Mouse (Mus musculus): ENCODE measurements around the gene Mbnl2. TPM values are rescaled to one million over a fixed set of nuclear protein-coding genes. Genes with fewer than 3 reads are reported as not detected.

The Mbnl2 gene
- total and polyA plus RNA-seq, 3 experiments, result 24.4 to 158 (median 70.1) TPM

- H3K4me1 ChIP-seq (ENCODE audit: insufficient read depth, low read depth, low read length), result no peaks in the 10 kb centered on the region
- no peak for TF ChIP-seq TAL1 (conservative IDR thresholded peaks at IDR 0.05; ENCODE audit: low read depth, low read length)
- no peak for TF ChIP-seq GATA1 (IDR thresholded peaks at IDR 0.05; ENCODE audit: borderline replicate concordance, low read length)
- no peak for TF ChIP-seq GATA2 (IDR thresholded peaks at IDR 0.05; ENCODE audit: borderline replicate concordance, low read depth, low read length)
- TF ChIP-seq POLR2AphosphoS5 (IDR thresholded peaks at IDR 0.05; ENCODE audit: insufficient replicate concordance, low read depth, low read length), result no peak
- TF ChIP-seq CTCF (IDR thresholded peaks at IDR 0.05; ENCODE audit: low read depth, low read length), result no peak
- H3K9me3 ChIP-seq (replicated peaks), result no peaks in the 10 kb centered on the region
- no peaks in the 10 kb centered on the region for H3K27me3 ChIP-seq (ENCODE audit: insufficient read depth, low read length)
- ATAC-seq (ENCODE audit: extremely low read depth, insufficient number of reproducible peaks, low FRiP score, poor library complexity, severe bottlenecking) (no peak), DNase-seq (ENCODE audit: low spot score) (no peak)
- H3K4me3 ChIP-seq (ENCODE audit: low read depth, low read length), result no peak overlapping the region
- H3K36me3 ChIP-seq (replicated peaks), result peaks cover 51% of the 10 kb centered on the region
Observed at GRCm38 (mm10) chr14:120394216-120394615, 118.7 kb downstream of the Mbnl2 start.

- H3K4me3 ChIP-seq (ENCODE audit: low read depth, low read length), result no peak overlapping the region
- H3K9me3 ChIP-seq (replicated peaks), result no peaks in the 10 kb centered on the region
- peaks cover 51% of the 10 kb centered on the region for H3K36me3 ChIP-seq (replicated peaks)
- ATAC-seq (ENCODE audit: extremely low read depth, insufficient number of reproducible peaks, low FRiP score, poor library complexity, severe bottlenecking) (no peak), DNase-seq (ENCODE audit: low spot score) (no peak)
- H3K27me3 ChIP-seq (ENCODE audit: insufficient read depth, low read length), result no peaks in the 10 kb centered on the region
- H3K4me1 ChIP-seq (ENCODE audit: insufficient read depth, low read depth, low read length), result no peaks in the 10 kb centered on the region
- no peak for TF ChIP-seq POLR2AphosphoS5 (IDR thresholded peaks at IDR 0.05; ENCODE audit: insufficient replicate concordance, low read depth, low read length)
- no peak for TF ChIP-seq GATA2 (IDR thresholded peaks at IDR 0.05; ENCODE audit: borderline replicate concordance, low read depth, low read length)
- no peak for TF ChIP-seq CTCF (IDR thresholded peaks at IDR 0.05; ENCODE audit: low read depth, low read length)
- no peak for TF ChIP-seq TAL1 (conservative IDR thresholded peaks at IDR 0.05; ENCODE audit: low read depth, low read length)
- no peak for TF ChIP-seq GATA1 (IDR thresholded peaks at IDR 0.05; ENCODE audit: borderline replicate concordance, low read length)
Observed at GRCm38 (mm10) chr14:120394827-120395226, 119.4 kb downstream of the Mbnl2 start.

DNA sequence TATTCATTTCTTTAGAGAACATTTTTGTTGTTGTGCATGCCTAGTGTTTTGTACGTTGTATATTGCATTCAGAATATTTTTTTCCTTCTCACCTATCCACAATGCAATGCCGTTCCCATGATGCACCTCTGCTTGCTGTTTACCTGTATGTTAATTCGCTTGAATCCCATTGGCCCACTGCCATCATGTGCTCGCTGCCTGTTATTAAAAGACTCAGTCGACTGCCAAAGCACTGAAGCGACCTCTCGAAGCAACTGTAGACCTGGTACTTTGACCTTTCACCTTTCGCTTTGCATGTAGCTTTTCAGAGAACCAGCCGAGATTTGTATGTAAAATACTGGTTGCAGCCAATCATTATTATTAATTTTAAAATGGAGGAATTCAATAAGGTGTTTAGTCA lies 120.0 kb downstream of the Mbnl2 start:
- no peak overlapping the region for H3K4me3 ChIP-seq (ENCODE audit: low read depth, low read length)
- H3K27me3 ChIP-seq (ENCODE audit: insufficient read depth, low read length), result no peaks in the 10 kb centered on the region
- H3K36me3 ChIP-seq (replicated peaks), result peaks cover 50% of the 10 kb centered on the region
- TF ChIP-seq GATA1 (IDR thresholded peaks at IDR 0.05; ENCODE audit: borderline replicate concordance, low read length) (no peak), TAL1 (conservative IDR thresholded peaks at IDR 0.05; ENCODE audit: low read depth, low read length) (no peak), CTCF (IDR thresholded peaks at IDR 0.05; ENCODE audit: low read depth, low read length) (no peak), POLR2AphosphoS5 (IDR thresholded peaks at IDR 0.05; ENCODE audit: insufficient replicate concordance, low read depth, low read length) (no peak), GATA2 (IDR thresholded peaks at IDR 0.05; ENCODE audit: borderline replicate concordance, low read depth, low read length) (no peak)
- no peaks in the 10 kb centered on the region for H3K4me1 ChIP-seq (ENCODE audit: insufficient read depth, low read depth, low read length)
- H3K9me3 ChIP-seq (replicated peaks), result no peaks in the 10 kb centered on the region
- ATAC-seq (ENCODE audit: extremely low read depth, insufficient number of reproducible peaks, low FRiP score, poor library complexity, severe bottlenecking), result no peak
- no peak for DNase-seq (ENCODE audit: low spot score)

DNA sequence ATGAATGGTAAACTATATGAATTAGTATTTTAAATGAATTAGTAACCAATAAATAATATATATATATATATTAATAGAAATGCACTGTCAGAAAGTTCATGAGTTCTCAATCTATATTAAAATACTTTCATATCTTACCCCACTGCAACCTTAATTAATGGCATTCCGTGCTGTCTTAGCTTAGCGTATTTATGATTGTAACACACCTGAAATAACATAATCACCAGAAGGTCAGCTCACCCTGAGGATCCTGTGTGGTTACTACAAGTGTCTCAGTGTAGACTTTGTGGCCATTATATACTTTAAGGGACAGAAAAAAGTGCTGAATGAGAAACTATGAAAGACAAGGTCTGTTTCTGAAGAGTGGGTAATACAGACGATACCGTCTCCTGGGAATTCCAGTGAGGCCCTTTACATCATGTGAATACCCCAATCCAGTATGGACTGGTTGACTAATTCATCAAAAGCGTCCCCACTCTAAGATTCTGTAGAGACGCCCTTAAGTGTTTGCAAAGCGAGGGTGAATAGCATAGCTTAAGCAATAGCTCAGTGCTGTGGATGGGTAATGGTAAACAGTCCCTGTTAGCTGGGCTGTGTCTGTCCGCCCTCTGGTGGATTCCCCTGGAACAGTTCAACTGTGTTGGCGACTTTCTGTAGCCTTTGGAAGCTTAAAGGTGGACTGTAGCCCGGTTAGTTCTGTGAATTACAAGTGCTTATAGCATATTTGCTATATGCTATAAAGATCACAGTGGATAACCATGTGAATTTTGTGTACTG lies 122.6 kb downstream of the Mbnl2 start:
- H3K27me3 ChIP-seq (ENCODE audit: insufficient read depth, low read length), result no peaks in the 10 kb centered on the region
- H3K36me3 ChIP-seq (replicated peaks), result peaks cover 53% of the 10 kb centered on the region
- no peak overlapping the region for H3K4me3 ChIP-seq (ENCODE audit: low read depth, low read length)
- ATAC-seq (ENCODE audit: extremely low read depth, insufficient number of reproducible peaks, low FRiP score, poor library complexity, severe bottlenecking) (peak; percentile 94), DNase-seq (ENCODE audit: low spot score) (peak; percentile 64)
- no peaks in the 10 kb centered on the region for H3K4me1 ChIP-seq (ENCODE audit: insufficient read depth, low read depth, low read length)
- no peaks in the 10 kb centered on the region for H3K9me3 ChIP-seq (replicated peaks)
- TF ChIP-seq GATA1 (IDR thresholded peaks at IDR 0.05; ENCODE audit: borderline replicate concordance, low read length), result no peak
- TF ChIP-seq TAL1 (conservative IDR thresholded peaks at IDR 0.05; ENCODE audit: low read depth, low read length), result no peak
- TF ChIP-seq GATA2 (IDR thresholded peaks at IDR 0.05; ENCODE audit: borderline replicate concordance, low read depth, low read length), result no peak
- peak; percentile 77 for TF ChIP-seq CTCF (IDR thresholded peaks at IDR 0.05; ENCODE audit: low read depth, low read length)
- no peak for TF ChIP-seq POLR2AphosphoS5 (IDR thresholded peaks at IDR 0.05; ENCODE audit: insufficient replicate concordance, low read depth, low read length)

GRCm38 (mm10) chr14:120399614-120400013 lies 124.1 kb downstream of the Mbnl2 start:
- no peak for ATAC-seq (ENCODE audit: extremely low read depth, insufficient number of reproducible peaks, low FRiP score, poor library complexity, severe bottlenecking)
- H3K36me3 ChIP-seq (replicated peaks), result peaks cover 55% of the 10 kb centered on the region

GRCm38 (mm10) chr14:120401158-120401557 lies 125.7 kb downstream of the Mbnl2 start:
- ATAC-seq (ENCODE audit: extremely low read depth, insufficient number of reproducible peaks, low FRiP score, poor library complexity, severe bottlenecking) (no peak), DNase-seq (ENCODE audit: low spot score) (no peak)
- no peaks in the 10 kb centered on the region for H3K9me3 ChIP-seq (replicated peaks)
- H3K27me3 ChIP-seq (ENCODE audit: insufficient read depth, low read length), result no peaks in the 10 kb centered on the region
- H3K36me3 ChIP-seq (replicated peaks), result peaks cover 66% of the 10 kb centered on the region
- H3K4me3 ChIP-seq (ENCODE audit: low read depth, low read length), result no peak overlapping the region
- no peak for TF ChIP-seq POLR2AphosphoS5 (IDR thresholded peaks at IDR 0.05; ENCODE audit: insufficient replicate concordance, low read depth, low read length)
- TF ChIP-seq TAL1 (conservative IDR thresholded peaks at IDR 0.05; ENCODE audit: low read depth, low read length), result no peak
- no peak for TF ChIP-seq GATA2 (IDR thresholded peaks at IDR 0.05; ENCODE audit: borderline replicate concordance, low read depth, low read length)
- TF ChIP-seq CTCF (IDR thresholded peaks at IDR 0.05; ENCODE audit: low read depth, low read length), result no peak
- no peak for TF ChIP-seq GATA1 (IDR thresholded peaks at IDR 0.05; ENCODE audit: borderline replicate concordance, low read length)
- no peaks in the 10 kb centered on the region for H3K4me1 ChIP-seq (ENCODE audit: insufficient read depth, low read depth, low read length)

More at GRCm38 (mm10) chr14:120399614-120400013, 124.1 kb downstream of the Mbnl2 start:
- no peak for DNase-seq (ENCODE audit: low spot score)
- H3K4me1 ChIP-seq (ENCODE audit: insufficient read depth, low read depth, low read length), result no peaks in the 10 kb centered on the region
- H3K9me3 ChIP-seq (replicated peaks), result no peaks in the 10 kb centered on the region
- no peak overlapping the region for H3K4me3 ChIP-seq (ENCODE audit: low read depth, low read length)
- no peaks in the 10 kb centered on the region for H3K27me3 ChIP-seq (ENCODE audit: insufficient read depth, low read length)
- TF ChIP-seq TAL1 (conservative IDR thresholded peaks at IDR 0.05; ENCODE audit: low read depth, low read length) (no peak), GATA1 (IDR thresholded peaks at IDR 0.05; ENCODE audit: borderline replicate concordance, low read length) (no peak), GATA2 (IDR thresholded peaks at IDR 0.05; ENCODE audit: borderline replicate concordance, low read depth, low read length) (no peak), CTCF (IDR thresholded peaks at IDR 0.05; ENCODE audit: low read depth, low read length) (no peak), POLR2AphosphoS5 (IDR thresholded peaks at IDR 0.05; ENCODE audit: insufficient replicate concordance, low read depth, low read length) (no peak)

Measured in G1E (cell line).